Mouse (Mus musculus): ENCODE measurements around the gene Naa40. TPM values are rescaled to one million over a fixed set of nuclear protein-coding genes. Genes with fewer than 3 reads are reported as not detected.

Gene Naa40
- polyA plus RNA-seq (2014; fragmentation: Illumina TruSeq; extraction: RNeasy Lipid Tissue Mini Kit (QIAGEN cat#74804); ENCODE audit: low read depth, low replicate concordance): 25.5 TPM

DNA sequence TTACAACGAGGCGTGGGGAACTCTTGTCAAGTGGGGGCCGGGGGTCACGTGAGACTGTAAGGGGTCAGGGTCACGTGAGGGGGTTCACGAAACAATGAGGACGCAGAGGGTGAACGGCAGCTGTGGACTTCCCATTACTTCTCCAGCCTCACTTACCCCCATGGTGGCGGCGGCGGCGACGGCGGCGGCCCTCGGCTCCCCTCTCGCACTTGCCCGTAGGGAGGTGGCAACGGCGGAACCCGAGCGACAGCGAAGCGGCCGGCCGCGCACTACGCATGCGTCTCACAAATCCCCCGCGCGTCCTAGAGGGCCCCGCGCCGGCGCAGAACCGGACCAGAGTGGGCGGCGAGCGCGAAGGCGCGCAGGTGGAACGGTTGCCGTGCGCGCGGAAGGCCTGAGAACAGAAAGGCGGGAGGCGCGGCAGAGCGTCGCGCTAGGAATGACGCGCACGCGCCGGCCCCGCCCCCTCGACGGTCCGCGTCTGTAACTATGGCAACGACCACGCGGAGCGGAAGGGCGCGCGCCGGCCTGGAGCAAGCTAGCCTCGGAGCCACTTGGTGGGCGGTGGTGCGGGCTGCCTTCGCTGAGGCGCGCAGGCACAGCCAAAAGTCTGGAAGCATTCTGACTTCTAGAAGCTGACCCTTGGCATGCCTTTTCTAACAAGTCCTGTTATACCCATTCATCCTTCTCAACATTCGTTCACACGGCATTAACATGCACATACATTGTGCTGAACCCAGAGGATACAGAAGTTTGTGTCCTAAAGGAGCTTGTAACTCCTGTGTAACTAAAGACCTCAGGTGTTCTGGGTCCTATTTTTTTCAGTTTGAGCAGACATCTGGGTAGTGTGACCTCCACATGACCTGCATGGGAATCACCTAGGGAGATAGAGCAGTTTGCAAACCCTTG lies at the start of gene Naa40:
TSS of gene Naa40 (minus strand) at position 402 of the 909 bp plus-strand sequence.

DNA sequence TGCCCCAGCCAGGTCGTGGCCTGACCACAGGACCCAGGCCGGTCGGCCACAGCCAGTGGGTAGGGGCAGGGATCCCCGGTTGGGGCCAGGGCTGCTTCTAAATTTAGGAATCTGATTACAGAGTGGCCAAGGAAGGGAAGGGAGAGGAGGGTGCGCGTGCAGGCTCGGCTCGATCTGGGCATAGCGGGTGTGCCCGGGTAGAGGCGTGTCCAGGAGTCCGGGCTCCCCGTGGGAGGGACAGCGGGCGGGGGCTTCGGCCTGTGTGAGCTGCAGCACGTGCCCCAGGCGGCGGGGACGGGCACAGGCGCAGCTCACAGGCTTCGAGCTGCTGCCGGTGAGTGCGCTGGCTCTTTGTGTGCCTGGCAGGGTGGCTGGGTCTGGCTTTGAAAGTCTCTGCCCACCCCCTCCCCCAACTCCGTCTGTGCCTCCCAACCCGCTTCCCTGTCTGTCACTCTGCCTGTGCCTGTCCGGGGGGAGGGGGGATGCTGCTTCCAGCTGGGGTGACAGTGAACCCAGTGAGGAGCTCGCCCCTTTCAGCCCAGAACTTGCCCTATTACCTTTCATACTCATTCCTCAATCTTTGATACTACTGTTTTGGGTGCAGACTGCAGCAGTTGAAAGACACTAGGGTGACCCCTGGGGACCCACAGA lies 26.2 kb upstream of the Naa40 start, which contains the start of gene Rcor2:
TSS of gene Rcor2 (plus strand) at position 235 of the 651 bp plus-strand sequence.

DNA sequence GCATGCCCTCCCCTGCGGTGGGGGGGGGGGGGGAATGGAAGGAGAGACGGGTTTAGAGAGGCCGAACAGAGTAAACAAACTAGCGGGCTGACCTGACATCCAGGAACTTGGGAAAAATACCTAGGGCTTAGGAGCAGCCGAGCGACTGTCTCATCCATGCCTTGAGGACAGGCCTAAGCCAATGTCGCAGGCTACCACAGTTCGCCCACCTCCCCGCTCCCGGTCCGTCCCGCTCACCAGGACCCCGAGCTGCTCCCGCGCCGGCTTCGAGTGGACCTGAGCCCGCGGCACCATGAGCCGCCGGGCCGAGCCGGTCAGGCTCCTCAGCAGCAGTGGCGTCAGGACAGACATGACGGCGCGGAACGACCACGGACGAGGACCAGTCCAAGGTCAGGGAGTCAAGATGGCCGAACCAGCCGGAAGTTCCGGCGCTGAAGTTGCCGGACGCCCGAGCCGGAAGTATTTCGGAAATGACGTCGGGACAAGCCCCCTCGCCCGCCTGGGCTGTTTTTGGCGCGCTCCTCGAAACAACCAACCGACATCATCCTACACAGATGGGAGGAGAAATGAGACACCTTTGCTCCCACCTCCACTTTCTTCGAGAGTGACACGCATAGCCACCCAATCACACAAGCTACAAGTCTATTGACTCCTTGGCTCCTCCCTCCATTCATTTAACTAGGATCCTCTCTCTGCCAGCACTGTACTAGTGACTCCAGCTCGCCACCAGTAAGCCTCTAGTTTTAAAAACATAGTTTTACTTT lies 23.6 kb downstream of the Naa40 start, which contains the start of gene Cox8a:
TSS of gene Cox8a (minus strand) at position 455 of the 764 bp plus-strand sequence.

DNA sequence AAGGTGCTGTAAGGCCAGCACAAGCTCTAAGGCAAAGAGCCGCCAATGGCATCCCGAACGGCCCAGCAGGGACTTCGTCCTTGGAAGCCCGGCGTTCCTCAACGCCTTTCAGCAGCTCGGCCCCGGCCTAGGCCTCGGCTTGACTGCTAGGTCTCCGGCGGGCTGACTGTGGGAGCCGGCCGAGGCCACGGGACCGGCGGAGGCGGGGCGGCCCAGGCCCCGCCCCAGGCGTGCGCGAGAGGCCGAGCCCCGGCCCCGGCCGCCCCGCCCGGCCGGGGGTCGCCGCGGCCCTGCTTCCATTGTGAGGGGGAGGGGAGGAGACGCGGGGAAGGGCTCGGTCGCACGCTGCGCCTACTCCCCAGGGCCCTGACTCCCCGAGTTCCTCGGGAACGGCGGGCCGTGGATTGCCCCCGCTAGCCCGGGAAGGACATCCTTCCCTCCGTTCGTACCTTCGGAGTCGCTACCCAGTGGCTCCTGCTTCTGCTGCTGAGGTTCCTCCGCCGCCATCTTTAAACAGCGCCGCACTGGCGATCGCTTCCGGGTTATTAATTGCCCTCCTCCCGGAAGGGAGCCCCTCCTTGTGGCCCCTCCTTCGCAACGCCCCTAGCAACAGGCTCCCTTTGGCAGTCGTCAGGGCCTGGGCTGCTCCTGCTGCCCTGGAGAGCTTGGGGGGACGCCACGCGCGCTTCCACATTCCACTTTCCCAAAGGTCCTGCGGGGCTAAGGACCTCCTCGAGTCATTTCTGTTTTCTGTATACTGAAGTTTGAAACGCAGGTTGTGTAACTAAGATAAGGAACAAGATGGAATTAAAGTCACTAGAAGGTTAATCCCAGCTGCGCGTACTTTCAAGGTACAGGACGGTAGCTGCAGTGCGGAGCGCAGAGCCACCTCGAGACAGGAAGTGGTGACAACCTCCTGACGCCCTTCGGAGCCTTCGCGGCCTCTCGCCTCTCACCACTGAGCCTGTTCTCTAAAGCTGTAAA lies 34.9 kb downstream of the Naa40 start, which contains the start of gene Otub1:
TSS of gene Otub1 (minus strand) at position 564 of the 984 bp plus-strand sequence.

Other genes with a start within 250 kb of the Naa40 start
- gene Dnajc4, start 248.6 kb downstream of the Naa40 start, polyA plus RNA-seq (2014; fragmentation: Illumina TruSeq; extraction: RNeasy Lipid Tissue Mini Kit (QIAGEN cat#74804); ENCODE audit: low read depth, low replicate concordance): 2.3 TPM
- gene Nudt22, start 245.1 kb downstream of the Naa40 start, polyA plus RNA-seq (2014; fragmentation: Illumina TruSeq; extraction: RNeasy Lipid Tissue Mini Kit (QIAGEN cat#74804); ENCODE audit: low read depth, low replicate concordance): not detected
- 0.63 TPM for gene Trpt1, start 245.1 kb downstream of the Naa40 start, polyA plus RNA-seq (2014; fragmentation: Illumina TruSeq; extraction: RNeasy Lipid Tissue Mini Kit (QIAGEN cat#74804); ENCODE audit: low read depth, low replicate concordance)
- gene Fermt3, start 221.7 kb downstream of the Naa40 start, polyA plus RNA-seq (2014; fragmentation: Illumina TruSeq; extraction: RNeasy Lipid Tissue Mini Kit (QIAGEN cat#74804); ENCODE audit: low read depth, low replicate concordance): not detected
- gene Stip1, start 201.2 kb downstream of the Naa40 start, polyA plus RNA-seq (2014; fragmentation: Illumina TruSeq; extraction: RNeasy Lipid Tissue Mini Kit (QIAGEN cat#74804); ENCODE audit: low read depth, low replicate concordance): 79.5 TPM
- 5.6 TPM for gene Macrod1, start 184.4 kb downstream of the Naa40 start, polyA plus RNA-seq (2014; fragmentation: Illumina TruSeq; extraction: RNeasy Lipid Tissue Mini Kit (QIAGEN cat#74804); ENCODE audit: low read depth, low replicate concordance)
- gene Flrt1, start 135.5 kb downstream of the Naa40 start, polyA plus RNA-seq (2014; fragmentation: Illumina TruSeq; extraction: RNeasy Lipid Tissue Mini Kit (QIAGEN cat#74804); ENCODE audit: low read depth, low replicate concordance): 1.2 TPM
- 22.5 TPM for gene Otub1, start 34.9 kb downstream of the Naa40 start, polyA plus RNA-seq (2014; fragmentation: Illumina TruSeq; extraction: RNeasy Lipid Tissue Mini Kit (QIAGEN cat#74804); ENCODE audit: low read depth, low replicate concordance)
- 12.7 TPM for gene Cox8a, start 23.6 kb downstream of the Naa40 start, polyA plus RNA-seq (2014; fragmentation: Illumina TruSeq; extraction: RNeasy Lipid Tissue Mini Kit (QIAGEN cat#74804); ENCODE audit: low read depth, low replicate concordance)
- gene Rcor2, start 26.1 kb upstream of the Naa40 start, polyA plus RNA-seq (2014; fragmentation: Illumina TruSeq; extraction: RNeasy Lipid Tissue Mini Kit (QIAGEN cat#74804); ENCODE audit: low read depth, low replicate concordance): 0.29 TPM
- gene Mark2, start 100.7 kb upstream of the Naa40 start, polyA plus RNA-seq (2014; fragmentation: Illumina TruSeq; extraction: RNeasy Lipid Tissue Mini Kit (QIAGEN cat#74804); ENCODE audit: low read depth, low replicate concordance): 46.7 TPM
- gene Spindoc, start 141.8 kb upstream of the Naa40 start, polyA plus RNA-seq (2014; fragmentation: Illumina TruSeq; extraction: RNeasy Lipid Tissue Mini Kit (QIAGEN cat#74804); ENCODE audit: low read depth, low replicate concordance): 3.2 TPM
- gene 2700081O15Rik, start 176.4 kb upstream of the Naa40 start, polyA plus RNA-seq (2014; fragmentation: Illumina TruSeq; extraction: RNeasy Lipid Tissue Mini Kit (QIAGEN cat#74804); ENCODE audit: low read depth, low replicate concordance): 0.95 TPM
- 277 TPM for gene Rtn3, start 242.1 kb upstream of the Naa40 start, polyA plus RNA-seq (2014; fragmentation: Illumina TruSeq; extraction: RNeasy Lipid Tissue Mini Kit (QIAGEN cat#74804); ENCODE audit: low read depth, low replicate concordance)

Measured in testis, adult 10 weeks (tissue).